Mouse (Mus musculus) forebrain, embryonic 13.5 days (tissue): ENCODE data around the gene Ssc5d. TPM values are rescaled to one million over a fixed set of nuclear protein-coding genes. Genes with fewer than 3 reads are reported as not detected.

Experiments used
- polyA plus RNA-seq: library from polyadenylated mRNA; unstranded; fragments of >200 nt; fragmentation: Nextera tagmentation; extraction: Ambion mirVana; gene quantifications from 2 replicates; pipeline ENCODE4 v1.2.1, GENCODE M21; 2015

Gene Ssc5d
- polyA plus RNA-seq, 1 experiment from 2014 or later, result 0.23 TPM

Other genes with a start within 250 kb of the Ssc5d start
- gene Hspbp1, start 240.7 kb upstream of the Ssc5d start, polyA plus RNA-seq, result 117 and 125 TPM in 2 replicates
- gene Brsk1, start 235.2 kb upstream of the Ssc5d start, polyA plus RNA-seq, result 6.1 and 6.5 TPM in 2 replicates
- 0.27 and 0.29 TPM in 2 replicates for gene Tmem150b, start 200.5 kb upstream of the Ssc5d start, polyA plus RNA-seq
- 75.3 and 84.3 TPM in 2 replicates for gene Kmt5c, start 185.7 kb upstream of the Ssc5d start, polyA plus RNA-seq
- gene Cox6b2, start 172.7 kb upstream of the Ssc5d start, polyA plus RNA-seq, result 17.8 and 22.1 TPM in 2 replicates
- gene Fam71e2, start 154.5 kb upstream of the Ssc5d start, polyA plus RNA-seq, result not detected in 2 replicates
- 0.17 and 0.40 TPM in 2 replicates for gene Il11, start 142.9 kb upstream of the Ssc5d start, polyA plus RNA-seq
- gene Tmem190, start 142.8 kb upstream of the Ssc5d start, polyA plus RNA-seq, result not detected in 2 replicates
- 2.6 and 2.7 TPM in 2 replicates for gene Tmem238, start 136.1 kb upstream of the Ssc5d start, polyA plus RNA-seq
- 244 and 284 TPM in 2 replicates for gene Rpl28, start 132.9 kb upstream of the Ssc5d start, polyA plus RNA-seq
- 398 and 454 TPM in 2 replicates for gene Ube2s, start 113.2 kb upstream of the Ssc5d start, polyA plus RNA-seq
- 5.6 and 7.1 TPM in 2 replicates for gene Shisa7, start 81.1 kb upstream of the Ssc5d start, polyA plus RNA-seq
- 2.7 and 3.4 TPM in 2 replicates for gene Isoc2b, start 55.5 kb upstream of the Ssc5d start, polyA plus RNA-seq
- gene Isoc2a, start 48.6 kb upstream of the Ssc5d start, polyA plus RNA-seq, result 0.63 and 0.77 TPM in 2 replicates
- gene Gm36210, start 19.3 kb upstream of the Ssc5d start, polyA plus RNA-seq, result 0.26 and 0.45 TPM in 2 replicates
- 4.3 and 4.5 TPM in 2 replicates for gene Zfp628, start 10.6 kb upstream of the Ssc5d start, polyA plus RNA-seq
- 21.2 and 24.9 TPM in 2 replicates for gene Nat14, start 3.8 kb upstream of the Ssc5d start, polyA plus RNA-seq
- not detected in 2 replicates for gene Sbk2, start 38.6 kb downstream of the Ssc5d start, polyA plus RNA-seq
- 0.09 and 0.19 TPM in 2 replicates for gene Sbk3, start 45.4 kb downstream of the Ssc5d start, polyA plus RNA-seq
- gene Zfp579, start 70.4 kb downstream of the Ssc5d start, polyA plus RNA-seq, result 51.2 and 56.5 TPM in 2 replicates
- 9.1 and 10.4 TPM in 2 replicates for gene Zfp524, start 88.6 kb downstream of the Ssc5d start, polyA plus RNA-seq
- 46.6 and 51.2 TPM in 2 replicates for gene Fiz1, start 88.9 kb downstream of the Ssc5d start, polyA plus RNA-seq
- 1.5 and 2.1 TPM in 2 replicates for gene Gm44973, start 89.7 kb downstream of the Ssc5d start, polyA plus RNA-seq
- 5.1 and 5.4 TPM in 2 replicates for gene Zfp865, start 94.6 kb downstream of the Ssc5d start, polyA plus RNA-seq
- 17.0 and 19.7 TPM in 2 replicates for gene Ccdc106, start 94.8 kb downstream of the Ssc5d start, polyA plus RNA-seq
- gene 4632433K11Rik, start 108.3 kb downstream of the Ssc5d start, polyA plus RNA-seq, result not detected in 2 replicates
- 5.6 and 8.4 TPM in 2 replicates for gene Zfp784, start 112.7 kb downstream of the Ssc5d start, polyA plus RNA-seq
- 45.3 and 45.6 TPM in 2 replicates for gene Zfp580, start 125.8 kb downstream of the Ssc5d start, polyA plus RNA-seq
- gene U2af2, start 136.4 kb downstream of the Ssc5d start, polyA plus RNA-seq, result 149 and 152 TPM in 2 replicates
- 60.5 and 68.9 TPM in 2 replicates for gene Epn1, start 154.4 kb downstream of the Ssc5d start, polyA plus RNA-seq
- gene Rfpl4, start 191.2 kb downstream of the Ssc5d start, polyA plus RNA-seq, result not detected in 2 replicates
- gene Rasl2-9, start 200.2 kb downstream of the Ssc5d start, polyA plus RNA-seq, result 0.29 and 0.30 TPM in 2 replicates
- not detected in 2 replicates for gene Vmn1r55, start 223.9 kb downstream of the Ssc5d start, polyA plus RNA-seq